Mouse (Mus musculus) spleen, postnatal 36 days (tissue): ENCODE data around the gene Stox2.

ENCODE experiments used
- DNase-seq, 2 experiments: peaks; one replicate each; pipeline ENCODE4 v3.0.0; 2022; ENCODE audit warnings: low spot score in 2 of 2, mixed read lengths in 1 of 2

Gene Stox2

GRCm38 (mm10) chr8:47182771-47183558, 263.2 kb downstream of the Stox2 start:
- DNase-seq: no peak

- no peak for DNase-seq
Measured at GRCm38 (mm10) chr8:47182292-47182691, 263.9 kb downstream of the Stox2 start.

- DNase-seq: no peak
Measured at GRCm38 (mm10) chr8:47181032-47181698, 265.0 kb downstream of the Stox2 start.

- no peak for DNase-seq
Measured at GRCm38 (mm10) chr8:47180181-47180580, 266.0 kb downstream of the Stox2 start.

- no peak for DNase-seq
Measured at GRCm38 (mm10) chr8:47178785-47179184, 267.4 kb downstream of the Stox2 start.

- DNase-seq: no peak
Measured at GRCm38 (mm10) chr8:47173823-47174222, 272.3 kb downstream of the Stox2 start.

- DNase-seq: no peak
Measured at GRCm38 (mm10) chr8:47172848-47173247, 273.3 kb downstream of the Stox2 start.

- DNase-seq: no peak
Measured at GRCm38 (mm10) chr8:47160688-47161087, 285.5 kb downstream of the Stox2 start.

GRCm38 (mm10) chr8:47154521-47154920, 291.6 kb downstream of the Stox2 start:
- DNase-seq: no peak

- DNase-seq: no peak
Measured at GRCm38 (mm10) chr8:47145258-47145657, 300.9 kb downstream of the Stox2 start.

- no peak for DNase-seq
Measured at GRCm38 (mm10) chr8:47136047-47136446, 310.1 kb downstream of the Stox2 start.

GRCm38 (mm10) chr8:47135586-47135985, 310.6 kb downstream of the Stox2 start:
- DNase-seq: no peak

GRCm38 (mm10) chr8:47134736-47135135, 311.4 kb downstream of the Stox2 start:
- DNase-seq: no peak

- no peak for DNase-seq
Measured at GRCm38 (mm10) chr8:47133381-47133780, 312.8 kb downstream of the Stox2 start.
